Mouse (Mus musculus) spleen, adult 18-20 months (tissue): Measurements from ENCODE around the gene Rhebl1.

ENCODE experiments used
- DNase-seq, 2 experiments: peaks; one replicate each; pipeline ENCODE4 v3.0.0; 2022; ENCODE audit warnings: mixed read lengths in 2 of 2

The Rhebl1 gene

DNA sequence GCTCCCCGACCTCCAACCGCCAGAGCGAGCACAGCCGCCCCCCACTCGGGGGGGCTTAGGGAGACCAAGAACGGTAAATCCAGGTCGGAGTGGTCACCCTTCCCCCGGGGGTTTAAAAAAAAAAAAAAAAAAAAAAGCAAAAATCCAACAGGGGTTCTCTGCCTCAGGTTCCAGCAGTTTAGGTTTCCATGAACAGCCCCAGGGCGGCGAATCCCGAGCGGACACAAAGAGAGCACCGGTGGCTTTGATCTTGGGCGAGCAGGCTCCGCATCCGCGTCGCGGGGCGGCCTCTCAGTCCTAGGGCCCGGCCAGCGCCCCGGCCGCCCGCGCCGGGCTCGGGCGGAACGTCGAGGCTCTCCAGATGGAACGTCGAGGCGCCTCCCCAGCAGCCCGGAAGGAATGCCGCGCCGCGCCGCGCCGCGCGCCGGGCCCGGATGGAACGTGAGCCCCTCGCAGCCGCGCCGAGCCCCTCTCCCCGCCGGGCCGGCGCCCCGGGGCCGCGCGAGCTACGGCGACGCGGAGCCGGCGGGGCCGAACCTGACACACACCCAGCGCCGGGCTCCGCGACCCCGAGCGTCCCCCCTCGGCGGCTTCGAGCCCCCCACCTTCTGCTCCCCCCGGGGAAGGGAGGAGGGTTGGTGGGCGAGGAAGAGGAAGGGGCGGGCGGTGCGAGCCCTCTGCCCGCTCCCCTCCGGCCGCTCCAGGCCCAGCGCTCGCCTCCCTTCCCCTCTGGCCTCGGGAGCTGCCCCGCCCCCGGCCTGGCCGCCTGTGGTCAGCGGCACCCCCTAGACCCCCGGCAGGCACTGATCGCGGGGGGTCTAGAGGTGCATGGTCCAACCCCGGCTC lies 23.0 kb downstream of the Rhebl1 start, which contains the start of gene Kmt2d:
Kmt2d (minus strand) TSS at position 135 of the 846 bp plus-strand sequence.
- DNase-seq = no peak

DNA sequence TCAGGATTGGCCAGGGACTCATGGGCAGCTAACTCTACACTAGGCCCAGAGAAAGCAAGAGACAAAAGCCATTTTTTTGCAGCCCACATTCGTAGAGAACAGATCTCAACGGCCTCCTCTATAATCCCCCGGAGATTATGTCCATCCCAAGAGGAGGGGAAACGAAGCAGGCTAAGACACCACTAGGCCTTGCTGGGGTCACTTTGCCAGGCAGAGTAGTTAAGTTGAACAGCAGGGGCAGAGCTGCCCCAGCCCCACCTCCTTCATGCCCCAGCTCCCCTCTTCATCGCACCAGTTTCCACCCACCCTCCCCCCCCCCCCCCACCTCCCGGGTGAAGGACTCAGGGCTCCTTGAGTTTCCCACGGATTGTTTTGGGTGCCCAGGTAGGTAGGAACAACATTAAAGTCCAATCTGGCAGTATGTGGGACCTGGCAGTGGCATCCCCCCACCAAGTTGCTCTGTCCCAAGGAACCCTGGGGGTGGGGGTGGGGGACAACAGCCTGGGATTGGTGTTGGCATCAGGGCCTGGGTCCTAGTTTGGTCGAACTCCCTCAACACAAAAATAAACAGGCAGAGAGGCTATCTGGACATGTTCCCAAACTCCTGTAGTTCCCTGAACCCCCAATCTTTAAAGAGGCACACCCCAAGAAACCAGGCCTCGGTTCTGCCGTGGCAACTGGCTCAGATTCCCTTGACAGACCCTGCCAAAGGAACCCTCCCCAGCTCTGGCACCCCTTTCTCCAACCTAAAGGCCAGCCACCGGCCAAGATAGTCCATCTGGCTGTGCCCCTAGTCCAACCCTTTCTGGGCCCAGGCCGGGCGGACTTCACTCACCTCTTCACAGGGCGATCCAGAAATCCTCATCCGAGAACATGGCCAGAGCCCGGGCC lies 23.9 kb downstream of the Rhebl1 start:
- DNase-seq = peak in 1 of 2 experiments; percentile 25

DNA sequence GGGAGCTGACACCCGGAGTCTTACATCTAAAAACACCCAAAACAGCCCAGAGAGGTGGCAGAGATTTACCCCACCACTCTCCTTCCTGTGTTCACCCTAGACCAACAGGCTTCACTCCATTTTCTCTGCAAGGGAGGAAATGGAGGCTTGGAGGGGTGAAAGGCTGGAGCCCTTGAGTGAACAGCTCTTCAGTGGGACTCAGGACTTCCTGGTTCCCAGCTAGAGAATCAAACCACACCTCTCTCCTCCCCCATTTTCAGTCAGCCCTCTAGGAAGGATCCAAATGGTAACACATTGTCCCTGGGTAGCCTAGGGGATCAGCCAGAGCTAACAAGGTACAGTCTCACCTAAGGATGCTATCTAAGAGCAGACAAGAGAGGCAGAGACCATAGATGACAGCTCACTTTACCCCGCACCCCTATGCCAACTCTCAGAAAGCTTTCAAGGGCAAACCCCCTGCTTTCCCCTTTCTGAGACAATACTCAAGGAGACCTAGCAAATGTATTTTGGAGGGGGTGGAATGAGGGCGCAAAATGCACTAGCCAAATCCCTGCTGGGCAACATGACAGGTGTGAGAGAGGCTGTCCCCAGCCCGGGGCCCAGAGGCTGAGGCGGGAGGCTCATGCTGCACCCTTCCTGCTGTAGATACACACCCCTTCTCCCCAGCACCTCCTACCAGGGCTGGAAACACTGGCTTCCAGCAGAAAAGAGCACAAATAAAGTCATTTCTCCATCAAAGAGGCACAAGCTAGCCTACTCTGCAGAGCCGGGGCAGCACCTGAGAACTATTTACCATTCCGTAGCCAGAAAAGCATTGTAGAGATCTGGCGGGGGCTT lies 24.8 kb downstream of the Rhebl1 start:
- no peak for DNase-seq

DNA sequence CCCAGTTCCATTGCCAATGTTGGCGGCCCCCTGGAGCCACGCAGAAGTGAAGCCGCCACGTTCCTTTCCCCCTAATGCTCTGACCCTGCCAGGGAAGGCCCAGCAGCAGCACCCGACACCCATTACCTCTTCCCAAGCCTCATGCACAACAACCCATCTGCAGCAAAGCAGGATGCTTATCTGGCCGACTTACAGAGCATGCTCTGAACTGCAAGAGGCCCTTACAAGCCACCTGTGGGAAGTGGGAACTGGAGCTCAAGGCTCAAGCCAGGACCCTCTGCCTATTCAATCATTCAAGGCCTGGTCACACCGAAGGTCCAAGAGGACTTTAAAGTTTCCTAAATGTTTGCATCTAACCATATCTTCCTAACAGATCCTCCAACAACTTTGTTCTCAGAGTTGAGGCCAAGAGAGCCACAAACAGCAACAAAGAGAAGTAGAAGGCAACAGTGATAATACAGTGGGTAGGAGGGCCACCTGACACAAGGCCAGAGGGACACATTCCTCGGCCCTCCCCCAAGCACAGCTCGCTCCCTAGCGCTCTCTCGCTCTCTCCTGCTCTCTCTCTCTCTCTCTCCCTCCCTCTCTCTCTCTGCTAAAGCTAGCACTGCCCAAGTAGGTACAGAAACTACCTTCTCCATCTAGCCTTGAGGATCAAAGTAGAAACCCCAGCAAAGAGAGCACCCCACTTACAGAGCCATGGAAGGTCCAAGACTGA lies 25.8 kb downstream of the Rhebl1 start:
- no peak for DNase-seq

GRCm38 (mm10) chr15:98867321-98867720 lies 27.0 kb downstream of the Rhebl1 start:
- peak; percentile 57 to 58 for DNase-seq

DNA sequence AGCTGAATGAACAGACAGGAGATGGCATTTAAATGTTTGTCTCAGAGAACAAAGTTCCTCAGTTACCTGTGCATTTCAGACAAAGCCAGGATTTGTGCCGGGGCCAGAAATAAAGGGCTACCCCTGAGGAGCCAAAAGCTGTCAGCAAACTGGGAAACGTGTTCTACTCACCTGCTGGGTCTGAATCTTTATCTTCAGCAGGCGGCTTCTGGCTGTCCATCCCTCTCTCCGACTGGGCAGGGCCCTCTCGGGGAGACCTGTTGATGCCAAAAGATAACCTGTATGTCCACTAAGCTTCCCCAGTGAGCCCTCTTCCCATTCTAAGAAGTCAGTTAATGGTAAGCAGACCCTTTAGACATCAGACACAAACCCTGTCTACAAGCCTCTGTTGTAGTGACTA lies 27.8 kb downstream of the Rhebl1 start:
- DNase-seq = no peak

DNA sequence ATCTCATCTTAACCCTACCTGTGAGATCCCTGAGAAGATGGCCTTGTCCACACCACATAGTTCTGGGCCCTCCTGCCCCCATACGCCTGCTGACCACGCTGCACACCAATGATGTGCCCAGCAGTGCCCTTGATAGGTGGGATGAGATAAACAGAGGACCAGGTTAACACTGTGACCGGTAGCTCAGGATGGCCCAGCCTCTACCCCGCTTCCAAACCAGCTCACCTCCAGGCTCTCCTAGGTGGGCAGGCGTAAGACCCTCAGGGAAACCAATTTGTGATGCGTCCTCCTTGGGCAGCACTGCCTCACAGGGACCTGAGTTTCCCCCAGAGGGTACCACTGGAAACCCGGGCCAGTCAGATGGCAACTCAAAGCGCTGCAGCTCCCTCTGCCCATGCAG lies 28.6 kb downstream of the Rhebl1 start:
- no peak for DNase-seq

- no peak for DNase-seq
These were observed 29.4 kb downstream of the Rhebl1 start for GRCm38 (mm10) chr15:98864951-98865350.

GRCm38 (mm10) chr15:98863451-98863958 lies 30.8 kb downstream of the Rhebl1 start:
- no peak for DNase-seq

DNA sequence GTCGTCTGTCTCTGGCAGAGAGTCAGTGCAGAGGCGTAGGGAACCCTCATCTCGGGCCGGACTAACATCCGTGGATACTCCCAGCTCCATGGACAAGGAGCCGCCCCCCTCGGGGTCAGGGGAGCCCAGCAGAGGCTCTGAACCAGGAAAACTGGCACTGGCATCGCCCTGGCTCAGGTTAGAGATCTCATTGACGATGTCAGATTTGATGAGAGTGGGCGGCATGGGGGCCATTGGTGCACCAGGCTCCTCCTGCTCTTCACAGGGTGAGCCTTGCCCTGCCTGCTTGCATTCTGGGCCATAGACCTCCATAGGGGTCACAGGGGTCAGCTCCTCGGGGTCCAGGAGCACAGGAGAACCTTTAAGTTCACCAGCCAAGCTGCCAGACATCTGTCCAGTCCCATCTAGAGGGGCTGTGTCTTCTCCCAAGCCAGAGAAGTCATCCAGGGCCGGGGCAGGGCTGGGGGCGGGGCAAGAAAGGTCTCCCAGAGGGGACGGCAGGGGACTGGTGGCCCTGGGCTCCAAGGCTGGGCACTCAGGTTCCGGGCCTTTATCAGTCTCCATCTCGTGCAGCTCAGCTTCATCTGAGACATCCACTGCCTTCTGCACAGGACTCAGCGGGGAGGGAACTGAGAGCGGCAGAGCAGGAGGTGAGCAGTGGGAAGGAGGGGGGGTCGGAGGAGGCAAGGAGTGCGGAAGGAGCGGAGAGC lies 32.5 kb downstream of the Rhebl1 start:
- no peak for DNase-seq

DNA sequence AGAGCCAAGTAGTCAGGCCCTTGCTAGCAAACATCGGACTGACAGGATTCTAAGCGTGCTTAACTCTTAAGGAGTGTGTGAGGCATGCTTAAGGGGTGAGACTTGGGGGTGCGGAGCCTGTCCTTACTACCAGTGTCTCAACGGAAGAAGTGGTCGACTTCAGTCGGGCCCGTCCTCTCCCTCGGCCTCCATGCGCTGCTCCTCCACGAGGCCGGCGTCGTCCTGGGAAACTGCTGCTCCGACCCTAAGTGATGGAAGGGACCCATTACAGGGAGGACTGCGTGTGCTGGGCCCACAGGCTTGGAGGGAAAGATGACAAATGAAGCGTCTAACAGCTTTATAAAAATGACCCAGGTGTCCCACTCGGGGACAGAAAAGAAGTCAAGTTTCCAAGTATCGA lies 33.4 kb downstream of the Rhebl1 start:
- DNase-seq = no peak

DNA sequence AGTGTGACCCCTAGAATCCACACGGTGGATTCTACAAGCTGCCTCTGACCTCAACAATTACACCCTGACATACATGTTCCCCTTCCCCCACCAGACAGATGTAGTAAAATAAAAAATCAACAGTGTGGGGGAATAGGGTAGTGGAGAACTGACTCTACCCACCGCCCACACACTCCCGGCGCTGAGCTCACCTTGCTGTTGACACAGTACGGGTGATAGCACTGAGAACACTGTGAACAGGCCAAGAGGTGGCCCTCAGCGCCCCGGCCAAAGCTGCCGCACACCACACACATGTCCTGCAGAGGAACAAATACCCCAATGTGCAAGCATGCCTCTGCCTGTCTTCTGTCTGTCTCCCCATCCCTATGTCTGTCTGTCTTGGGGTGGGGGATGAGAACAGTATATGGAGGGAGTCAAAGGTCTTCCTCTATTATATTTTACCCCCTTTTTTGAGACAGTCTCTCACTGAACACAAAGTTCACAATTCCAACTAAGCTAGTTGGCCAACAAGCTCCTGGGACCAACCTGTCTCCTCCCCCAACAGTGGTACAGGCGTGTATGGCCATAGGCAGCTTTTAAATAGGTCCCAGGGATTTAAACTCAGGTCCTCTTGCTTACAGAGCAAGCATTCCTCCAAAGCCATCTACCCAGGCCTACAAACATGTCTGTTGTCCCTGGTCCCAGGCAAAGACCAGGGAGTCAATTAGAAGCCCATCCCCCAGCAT lies 34.9 kb downstream of the Rhebl1 start:
- no peak for DNase-seq

DNA sequence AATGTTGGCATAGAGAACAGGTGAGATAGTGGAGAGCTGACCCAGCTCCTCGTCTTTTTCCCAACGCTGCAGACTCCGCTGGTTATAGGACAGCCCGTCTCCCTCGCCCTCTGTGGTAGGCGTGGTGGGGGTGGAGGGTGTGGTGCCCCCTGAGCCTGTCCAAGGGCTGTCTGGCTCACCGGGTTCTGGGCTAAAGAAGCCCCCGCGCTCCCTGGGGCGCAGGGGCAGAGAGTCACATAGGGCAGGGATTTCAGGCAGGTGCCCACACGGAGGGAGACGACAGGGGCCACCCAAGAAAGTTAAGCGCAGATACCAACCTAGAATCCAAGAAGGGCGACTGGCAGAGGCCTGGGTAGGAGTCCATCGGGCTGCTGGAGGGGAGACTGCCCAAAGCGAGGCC lies 40.1 kb downstream of the Rhebl1 start:
- DNase-seq = peak in 1 of 2 experiments; percentile 3

DNA sequence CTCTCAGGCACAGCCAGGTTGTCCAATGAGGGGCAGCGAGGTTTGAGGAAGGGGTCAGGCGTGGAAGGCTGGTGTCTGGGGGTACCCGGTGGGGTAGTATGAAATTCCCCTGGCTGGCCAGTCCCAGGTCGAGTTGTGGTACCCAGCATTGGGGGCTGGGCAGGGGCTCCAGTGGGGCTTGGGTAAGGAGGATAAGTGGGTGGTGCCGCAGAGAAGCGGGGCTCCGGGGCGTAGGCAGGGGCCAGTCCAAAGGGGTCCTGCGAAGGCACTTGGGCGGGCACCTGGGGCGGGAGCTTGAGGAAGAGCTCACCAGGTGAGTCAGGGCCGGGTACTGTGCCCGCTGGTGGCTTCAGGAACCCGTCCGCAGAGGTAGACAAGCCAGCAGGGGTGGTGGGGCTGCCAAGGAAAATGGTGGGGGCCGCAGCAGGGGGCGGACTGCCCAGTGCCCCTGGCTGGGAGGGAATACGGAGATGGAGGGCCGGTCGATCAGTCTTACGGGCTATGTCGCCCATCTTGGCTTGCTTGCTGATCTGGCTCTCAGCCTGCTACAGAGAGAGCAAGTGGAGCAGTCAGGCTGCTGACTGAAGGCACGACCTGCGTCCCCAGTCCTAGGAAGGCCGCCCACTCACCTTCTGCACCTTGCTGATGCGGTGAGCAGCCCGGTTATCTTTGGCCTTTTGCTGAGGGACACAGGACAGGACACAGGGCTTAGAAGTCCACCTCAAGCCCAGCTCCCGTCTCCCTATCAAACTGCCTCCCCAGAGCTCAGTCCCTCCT lies 41.0 kb downstream of the Rhebl1 start:
- peak in 1 of 2 experiments; percentile 5 for DNase-seq

DNA sequence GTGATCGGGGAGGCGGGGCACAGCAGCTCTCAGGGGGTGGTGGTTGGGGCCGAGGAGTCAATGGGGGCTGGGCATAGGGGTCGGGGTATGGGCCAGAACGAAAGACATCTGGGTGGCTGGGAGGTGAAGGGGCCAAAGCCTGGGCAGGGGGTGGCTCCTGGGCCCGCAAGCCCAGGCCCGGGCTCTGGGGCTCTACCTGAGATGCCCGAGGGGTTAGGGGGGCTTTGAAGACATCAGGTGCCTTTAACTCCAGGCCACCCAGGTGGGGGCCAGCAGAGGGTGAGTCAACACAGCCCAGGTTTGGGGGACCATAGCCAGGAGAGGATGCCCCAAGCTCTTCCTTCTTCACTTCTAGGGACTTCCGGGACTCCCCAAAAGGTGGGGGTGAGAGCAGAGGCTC lies 41.6 kb downstream of the Rhebl1 start:
- DNase-seq = peak in 1 of 2 experiments; percentile 4

- no peak for DNase-seq
These were observed 42.3 kb downstream of the Rhebl1 start for GRCm38 (mm10) chr15:98852071-98852470.

DNA sequence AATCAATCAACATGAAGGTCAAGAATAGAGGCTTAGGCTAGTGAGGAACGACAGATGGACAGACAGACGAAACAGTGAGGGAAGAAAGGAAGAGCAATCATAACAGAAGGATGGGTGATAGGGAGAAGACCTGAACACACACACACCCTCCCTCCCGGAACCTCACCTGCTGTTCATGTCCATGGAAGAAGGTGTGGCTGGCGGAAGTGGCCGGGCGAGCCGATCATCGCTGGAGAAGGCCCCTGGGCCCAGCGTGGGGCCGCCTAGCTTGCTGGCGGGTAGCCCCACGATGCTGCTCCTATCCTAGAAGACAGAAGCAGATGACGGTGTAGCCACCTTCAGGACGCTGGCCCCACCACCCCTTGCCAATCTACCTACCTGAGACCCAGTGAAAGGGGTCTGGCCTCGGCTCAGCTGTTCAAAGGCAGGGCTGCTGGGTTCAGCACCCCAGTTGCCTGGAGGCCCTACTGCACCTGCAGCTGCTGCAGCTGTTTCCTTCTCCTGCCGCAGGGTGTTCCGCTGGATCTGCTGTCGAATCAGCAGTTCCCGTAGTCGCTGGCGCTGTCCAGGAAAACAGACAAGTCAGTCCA lies 43.0 kb downstream of the Rhebl1 start:
- peak in 1 of 2 experiments; percentile 4 for DNase-seq

DNA sequence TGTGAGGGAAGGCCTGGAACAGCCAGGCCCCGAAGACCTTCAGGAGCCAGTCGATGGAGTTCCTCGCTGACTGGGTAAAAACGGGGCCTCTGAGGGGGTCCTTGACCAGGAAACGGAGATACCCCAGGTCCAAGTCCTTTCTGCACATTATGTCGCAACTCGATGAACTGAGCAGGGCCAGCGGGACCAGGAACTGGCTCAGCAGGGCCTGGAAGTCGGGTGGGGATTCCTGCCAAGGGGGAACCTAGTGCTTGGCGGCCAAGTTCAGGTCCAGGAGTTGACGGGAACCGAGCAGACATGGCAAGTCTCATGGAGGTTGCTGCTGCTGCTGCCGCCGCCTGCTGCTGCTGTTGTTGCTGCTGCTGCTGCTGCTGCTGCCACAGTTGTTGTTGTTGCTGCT lies 43.7 kb downstream of the Rhebl1 start:
- DNase-seq = peak in 1 of 2 experiments; percentile 2

GRCm38 (mm10) chr15:98849956-98850600 lies 44.3 kb downstream of the Rhebl1 start:
- peak in 1 of 2 experiments; percentile 5 for DNase-seq
